Mouse (Mus musculus) adipocyte (in vitro differentiated cells): ENCODE results near the gene Tceal1.
"Not testable (repeated sequence)": the region's sequence is repeated elsewhere in the genome, so short reads cannot be mapped to it uniquely, and the experiment has no call there.

Experiments
- DNase-seq: peaks from one replicate; pipeline ENCODE4 v3.0.0-alpha.2; 2016; ENCODE audit warnings: low spot score

Tceal1 gene

DNA sequence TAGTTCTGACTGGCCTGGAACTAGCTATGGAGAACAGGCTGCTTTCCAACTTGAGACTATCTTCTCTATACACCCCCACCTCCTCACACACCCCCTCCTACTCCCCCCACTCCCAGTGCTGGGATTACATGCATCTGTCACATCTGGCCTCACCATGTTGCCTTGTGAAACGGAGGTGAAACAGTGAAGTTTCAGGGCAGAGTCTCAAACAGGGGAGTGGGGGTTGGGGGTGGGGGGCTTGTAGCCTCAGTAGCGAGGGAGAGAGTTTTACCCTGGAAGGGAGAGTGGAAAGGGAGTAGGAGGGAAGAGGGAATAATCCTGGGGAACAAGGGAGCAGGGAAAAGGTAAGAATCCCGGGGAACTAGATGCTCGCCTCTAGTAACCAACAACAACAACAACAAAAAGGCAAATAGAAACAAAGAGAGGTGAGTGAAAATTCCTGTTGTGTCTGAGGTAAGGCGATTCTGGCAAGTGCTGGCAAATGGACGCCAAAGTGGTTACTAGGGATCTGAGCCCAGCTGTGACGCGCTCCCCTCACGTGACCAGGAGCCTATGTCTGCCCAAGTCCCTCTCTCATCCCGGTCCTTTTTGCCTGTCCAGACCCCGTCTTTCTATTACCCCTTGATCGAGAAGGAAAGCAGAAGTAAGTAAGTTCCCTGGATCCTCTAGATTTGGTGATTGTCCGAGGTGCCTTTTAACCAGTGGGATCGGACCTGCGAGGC, at the start of gene Tceal1:
Tceal1 (plus strand) TSS at position 537 of the 722 bp plus-strand sequence.
- peak; percentile 69 for DNase-seq

DNA sequence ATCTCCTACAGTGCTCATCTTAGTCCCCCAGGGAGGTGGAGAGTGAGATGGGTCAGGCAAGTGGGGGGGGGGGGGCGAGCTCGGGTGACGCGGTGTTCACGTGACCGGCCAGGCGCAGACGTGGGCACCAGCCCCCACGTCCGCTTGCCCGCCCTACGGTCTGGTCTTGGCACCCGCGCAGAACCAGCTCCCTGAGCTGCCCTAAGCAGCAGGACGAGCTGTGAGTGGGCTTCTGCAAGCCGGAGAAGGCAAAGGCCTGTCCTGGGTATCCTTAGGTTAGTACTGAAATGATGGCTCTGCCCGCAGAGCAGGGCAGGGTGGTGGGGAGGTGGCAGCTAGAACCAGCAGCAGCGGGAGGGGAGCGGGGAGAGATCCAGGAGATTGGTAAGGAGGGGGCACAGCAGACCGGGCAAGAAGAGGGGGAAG, 41.5 kb upstream of the Tceal1 start:
- DNase-seq: no peak

DNA sequence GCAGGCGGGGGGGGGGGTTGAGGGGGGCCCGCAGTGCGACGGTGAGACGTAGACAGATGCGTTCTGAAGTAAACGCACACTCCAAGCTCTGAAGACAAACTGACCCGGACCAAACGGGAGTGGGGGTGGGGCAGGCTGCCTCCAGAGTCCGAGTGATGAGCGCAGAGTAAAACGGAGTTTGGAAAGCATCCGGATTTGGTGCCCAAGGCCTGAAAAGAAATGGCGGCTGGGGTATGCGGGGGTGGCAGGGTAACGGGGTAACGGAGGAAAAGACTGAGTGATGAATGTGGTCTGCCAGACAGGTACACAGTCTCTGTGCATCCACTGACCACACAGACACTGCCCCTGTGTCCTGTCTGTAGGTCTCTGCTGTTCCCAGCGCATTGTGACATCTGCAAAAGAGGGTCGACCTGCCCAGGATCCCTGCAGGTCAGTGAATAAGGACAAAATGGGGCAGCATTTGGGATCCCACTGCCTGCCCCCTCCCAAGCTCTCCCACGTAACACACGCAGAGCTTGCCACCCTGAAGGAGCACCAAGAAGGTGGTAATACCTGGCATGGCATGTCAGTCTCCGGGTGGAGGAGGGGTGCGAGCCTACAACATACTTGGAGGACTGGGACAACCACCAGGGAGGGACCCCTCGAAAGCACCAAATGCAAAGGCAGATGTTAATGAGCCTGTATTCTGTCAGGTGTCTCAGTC, 40.9 kb upstream of the Tceal1 start:
- DNase-seq: not testable (repeated sequence)

DNA sequence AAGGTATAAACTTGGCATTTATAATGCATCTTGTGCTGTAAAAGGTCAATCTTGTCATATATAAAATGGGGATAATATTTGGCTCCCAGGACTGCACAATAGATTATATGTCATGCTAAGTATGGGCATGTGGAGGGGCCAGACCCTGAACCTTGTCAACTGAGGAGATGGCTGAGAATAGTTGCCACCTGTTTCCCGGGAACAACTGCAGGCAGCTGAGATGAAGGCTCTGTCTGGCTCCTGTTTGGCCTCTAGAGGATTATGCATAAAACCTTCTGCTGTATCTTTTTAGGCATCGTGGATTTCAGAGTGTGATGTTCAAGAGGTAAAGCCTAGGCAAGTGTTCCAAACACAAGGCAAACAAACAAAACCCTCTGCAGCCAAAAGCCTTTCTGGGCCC, 39.0 kb upstream of the Tceal1 start:
- DNase-seq: no peak

DNA sequence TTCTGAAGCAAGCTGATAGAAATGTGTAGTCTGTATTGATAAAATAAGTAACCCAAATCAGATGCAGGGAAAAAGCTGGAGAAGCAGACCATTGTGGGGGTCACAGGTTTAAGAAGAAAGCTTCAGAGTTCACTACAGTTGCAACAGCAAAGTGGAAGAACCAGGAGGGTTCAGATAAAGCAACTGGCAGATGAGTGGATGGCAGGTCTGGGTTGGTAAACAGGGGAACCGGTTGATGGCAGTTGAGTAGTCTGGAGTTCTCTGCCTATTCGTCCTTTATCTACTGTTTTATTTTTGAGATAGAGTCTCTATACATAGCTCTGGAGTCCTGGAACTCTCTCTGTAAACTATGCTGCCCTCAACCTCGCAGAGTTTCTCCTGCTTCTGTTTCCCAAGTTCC, 26.8 kb upstream of the Tceal1 start:
- DNase-seq: no peak

DNA sequence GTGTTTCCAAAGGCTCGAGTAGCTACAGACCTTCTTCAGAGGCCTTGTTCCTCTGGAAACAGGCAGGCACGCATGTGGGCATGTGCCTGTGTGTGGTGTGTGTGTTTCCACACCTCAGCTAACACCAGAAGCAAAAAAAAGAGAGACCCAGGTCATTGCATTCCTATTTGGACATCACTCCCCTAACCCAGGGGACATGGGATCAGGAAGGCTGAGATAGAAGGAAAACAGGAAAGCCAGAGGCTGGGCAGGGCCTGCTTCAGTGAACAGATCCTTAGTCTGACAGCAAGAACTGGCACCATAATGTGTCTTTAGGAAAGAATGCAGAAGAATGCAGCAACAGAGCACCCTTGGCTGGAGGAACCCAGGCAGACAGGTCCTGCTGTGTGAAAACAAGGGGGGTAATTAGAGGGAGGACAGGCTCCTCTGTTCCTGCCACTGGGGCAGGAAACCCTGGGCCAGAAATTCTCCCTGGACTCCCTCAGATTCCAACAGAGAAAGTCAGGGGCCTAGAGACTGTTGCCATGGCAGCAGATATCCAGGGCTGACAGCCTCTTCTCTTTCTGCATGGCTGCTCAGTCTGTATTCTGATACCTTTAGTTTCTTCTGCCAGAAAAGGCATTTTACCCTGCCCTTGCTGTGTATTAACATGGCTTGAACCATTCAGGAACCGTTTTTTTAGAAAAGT, 16.0 kb upstream of the Tceal1 start:
- not testable (repeated sequence) for DNase-seq

DNA sequence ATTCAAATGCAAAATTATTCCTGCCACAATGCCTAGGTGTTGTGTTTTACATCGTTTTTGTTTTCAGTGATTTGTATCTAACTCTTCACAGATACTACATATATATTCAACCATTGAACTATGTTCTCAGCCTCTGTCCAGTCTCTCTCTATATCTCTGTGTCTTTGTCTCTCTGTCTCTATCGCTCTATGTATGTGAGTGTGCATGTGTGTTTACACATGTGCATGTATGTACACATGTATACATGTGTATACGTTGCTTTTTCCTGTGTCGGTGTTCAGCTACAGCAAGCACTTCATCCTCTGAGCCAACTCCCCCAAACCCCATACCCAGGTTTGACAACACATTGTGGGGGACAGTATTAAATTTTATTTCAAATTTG, 15.5 kb upstream of the Tceal1 start:
- DNase-seq: no peak

DNA sequence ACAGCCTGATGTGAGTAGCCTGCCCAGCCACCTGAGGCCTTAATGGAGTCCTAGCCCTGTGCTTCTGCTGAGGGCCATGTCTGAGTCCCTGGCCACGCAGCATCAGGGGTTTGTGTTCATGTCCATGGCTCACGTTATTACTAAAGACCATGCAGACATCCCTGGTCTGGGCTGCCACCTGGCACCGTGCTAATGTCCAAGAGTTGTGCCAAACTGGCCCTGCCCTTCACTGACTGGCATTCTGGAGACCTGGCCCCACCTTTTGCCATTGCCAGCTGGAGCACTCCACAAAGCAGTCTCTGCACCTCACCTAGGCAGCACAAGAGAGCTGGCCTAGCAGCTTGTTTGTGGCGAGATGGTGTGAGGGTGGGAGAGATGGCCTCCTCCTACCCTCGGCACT, 14.6 kb upstream of the Tceal1 start:
- DNase-seq: no peak

DNA sequence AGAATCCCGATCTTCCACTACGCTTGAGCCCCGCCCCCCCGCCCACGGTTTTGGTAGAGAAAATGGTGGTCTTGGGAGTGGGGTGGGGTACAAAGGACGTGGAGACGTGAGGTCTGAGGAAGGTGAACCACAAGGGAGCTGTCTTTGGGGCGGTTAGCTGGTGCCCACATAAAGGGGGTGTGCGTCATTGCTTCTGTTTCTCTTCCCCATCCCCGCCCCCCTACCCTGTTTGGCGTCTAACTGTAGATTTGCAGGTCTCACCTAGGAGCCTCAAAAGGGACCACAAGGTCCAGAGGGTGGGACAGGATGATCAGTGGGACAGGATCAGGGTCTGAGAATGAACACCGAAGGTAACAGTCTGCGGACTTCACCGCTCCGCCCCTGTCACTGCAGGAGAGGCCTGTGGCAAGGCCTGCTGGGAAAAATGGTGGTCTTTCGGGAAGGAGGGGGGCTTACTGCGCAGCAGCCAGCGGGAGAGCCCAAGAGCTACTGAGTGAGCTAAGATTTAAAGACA, 443 bp downstream of the Tceal1 start:
- DNase-seq: peak; percentile 22

DNA sequence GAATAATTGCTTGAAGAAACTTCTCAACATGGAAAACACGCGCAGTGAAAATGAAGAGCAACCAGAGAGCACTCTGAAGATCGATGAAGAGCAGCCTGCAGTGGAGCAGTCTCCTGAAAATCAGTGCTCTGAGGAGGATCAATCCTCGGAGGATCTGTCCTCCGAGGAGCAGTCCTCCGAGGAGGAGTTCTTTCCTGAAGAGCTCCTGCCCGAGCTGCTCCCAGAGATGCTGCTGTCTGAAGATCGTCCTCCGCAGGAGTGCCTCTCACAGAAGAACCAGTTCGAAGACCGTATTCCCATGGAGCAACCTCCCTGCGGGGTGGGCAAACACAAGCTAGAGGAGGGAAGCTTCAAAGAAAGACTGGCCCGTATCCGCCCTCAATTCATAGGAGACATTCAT, 1.0 kb downstream of the Tceal1 start:
- DNase-seq: no peak

DNA sequence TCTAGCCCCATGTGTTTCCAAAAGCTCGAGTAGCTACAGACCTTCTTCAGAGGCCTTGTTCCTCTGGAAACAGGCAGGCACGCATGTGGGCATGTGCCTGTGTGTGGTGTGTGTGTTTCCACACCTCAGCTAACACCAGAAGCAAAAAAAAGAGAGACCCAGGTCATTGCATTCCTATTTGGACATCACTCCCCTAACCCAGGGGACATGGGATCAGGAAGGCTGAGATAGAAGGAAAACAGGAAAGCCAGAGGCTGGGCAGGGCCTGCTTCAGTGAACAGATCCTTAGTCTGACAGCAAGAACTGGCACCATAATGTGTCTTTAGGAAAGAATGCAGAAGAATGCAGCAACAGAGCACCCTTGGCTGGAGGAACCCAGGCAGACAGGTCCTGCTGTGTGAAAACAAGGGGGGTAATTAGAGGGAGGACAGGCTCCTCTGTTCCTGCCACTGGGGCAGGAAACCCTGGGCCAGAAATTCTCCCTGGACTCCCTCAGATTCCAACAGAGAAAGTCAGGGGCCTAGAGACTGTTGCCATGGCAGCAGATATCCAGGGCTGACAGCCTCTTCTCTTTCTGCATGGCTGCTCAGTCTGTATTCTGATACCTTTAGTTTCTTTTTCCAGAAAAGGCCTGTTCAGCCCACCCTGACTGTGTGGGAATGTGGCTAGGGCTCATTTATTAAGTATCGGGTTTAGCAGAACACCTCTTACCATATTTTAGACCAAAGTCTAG, 7.1 kb downstream of the Tceal1 start:
- DNase-seq: not testable (repeated sequence)

DNA sequence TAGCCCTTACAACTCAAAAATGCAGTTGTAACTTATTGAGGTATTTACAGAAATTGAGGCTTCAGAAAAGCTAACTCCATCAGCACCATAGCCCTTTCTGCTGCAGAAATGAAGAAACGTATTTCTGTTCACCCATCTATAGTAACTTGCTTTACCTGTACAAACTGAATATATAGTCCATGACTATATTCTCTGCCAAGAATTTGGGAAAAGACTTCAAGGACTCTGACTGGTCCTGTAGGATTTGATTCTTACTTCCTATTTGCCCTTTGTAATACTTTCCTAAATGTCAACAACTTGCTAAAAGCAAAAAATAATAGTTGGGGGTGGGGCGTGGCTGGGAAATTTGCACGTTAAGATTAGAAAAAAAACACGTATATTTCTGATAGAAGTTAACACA, 24.2 kb downstream of the Tceal1 start:
- DNase-seq: no peak

DNA sequence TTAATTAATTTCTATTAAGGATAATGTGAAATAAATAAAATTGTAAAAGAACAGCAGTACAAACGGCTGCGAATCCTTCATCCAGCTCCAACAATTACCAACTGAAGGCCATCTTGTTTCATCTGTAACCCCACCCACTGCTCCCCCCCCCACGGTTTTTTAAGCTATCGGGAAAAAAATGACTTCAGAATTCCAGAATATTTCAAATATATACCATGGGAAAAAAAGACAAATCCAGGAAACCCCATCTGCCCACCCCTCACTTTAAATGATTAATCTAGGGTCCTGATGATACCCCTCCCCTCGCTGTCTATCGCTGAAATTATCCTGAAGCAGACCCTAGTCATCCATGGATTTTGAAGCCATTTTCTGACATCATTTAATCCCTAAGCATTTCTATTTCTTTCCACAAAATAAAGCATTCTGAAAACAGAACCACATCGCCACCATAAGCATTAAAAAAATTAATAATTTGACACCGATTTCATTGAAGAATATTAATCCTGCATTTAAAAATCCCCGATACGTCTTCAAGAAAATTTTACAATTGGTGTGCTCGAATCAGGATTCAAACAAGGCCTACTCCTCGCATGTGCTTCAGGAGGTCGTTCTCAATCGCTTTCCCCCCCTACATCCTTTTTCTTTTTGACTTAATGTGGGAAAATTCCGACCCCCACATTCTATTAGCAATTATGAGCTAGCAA, 32.5 kb downstream of the Tceal1 start:
- peak; percentile 26 for DNase-seq

DNA sequence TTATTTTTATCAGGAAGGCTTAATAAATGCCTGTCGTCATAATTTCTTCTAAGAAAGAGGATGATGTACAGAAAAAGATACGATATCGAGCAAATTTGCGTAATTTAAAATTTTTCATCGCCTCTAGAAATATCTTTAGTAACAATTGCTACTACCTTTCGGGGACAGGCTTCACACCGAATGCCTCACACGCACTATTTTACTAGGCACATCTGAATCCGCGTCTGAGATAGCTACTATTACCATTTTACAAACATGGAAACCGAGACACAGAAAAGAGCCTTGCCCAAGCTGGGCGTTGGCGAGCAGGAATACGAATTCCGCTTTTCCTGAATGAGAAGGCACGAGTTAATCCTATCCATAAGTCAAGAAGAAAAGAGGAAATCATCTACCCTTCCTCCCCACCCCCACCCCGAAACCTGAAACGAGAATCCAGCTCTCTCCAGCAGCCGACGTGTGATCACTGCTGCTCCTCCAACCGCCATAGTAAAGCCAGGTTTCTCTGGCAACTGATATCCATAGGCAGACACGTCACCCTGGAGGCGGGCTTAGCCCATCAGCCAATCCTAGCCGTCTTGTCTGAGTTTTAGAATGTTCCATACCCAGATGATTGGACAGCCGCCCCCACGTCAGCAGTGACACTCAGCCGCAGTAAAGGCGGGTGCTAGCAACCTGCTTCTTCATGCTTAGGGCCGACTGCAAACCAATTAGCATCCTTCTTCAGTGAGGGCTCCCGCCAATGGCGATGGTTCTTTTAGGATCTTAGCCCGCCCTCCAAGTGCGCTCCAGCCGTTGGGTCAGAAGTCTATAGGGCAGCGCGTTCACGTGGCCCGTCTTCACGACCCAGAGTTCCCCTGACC, 33.2 kb downstream of the Tceal1 start:
- DNase-seq: peak; percentile 97

DNA sequence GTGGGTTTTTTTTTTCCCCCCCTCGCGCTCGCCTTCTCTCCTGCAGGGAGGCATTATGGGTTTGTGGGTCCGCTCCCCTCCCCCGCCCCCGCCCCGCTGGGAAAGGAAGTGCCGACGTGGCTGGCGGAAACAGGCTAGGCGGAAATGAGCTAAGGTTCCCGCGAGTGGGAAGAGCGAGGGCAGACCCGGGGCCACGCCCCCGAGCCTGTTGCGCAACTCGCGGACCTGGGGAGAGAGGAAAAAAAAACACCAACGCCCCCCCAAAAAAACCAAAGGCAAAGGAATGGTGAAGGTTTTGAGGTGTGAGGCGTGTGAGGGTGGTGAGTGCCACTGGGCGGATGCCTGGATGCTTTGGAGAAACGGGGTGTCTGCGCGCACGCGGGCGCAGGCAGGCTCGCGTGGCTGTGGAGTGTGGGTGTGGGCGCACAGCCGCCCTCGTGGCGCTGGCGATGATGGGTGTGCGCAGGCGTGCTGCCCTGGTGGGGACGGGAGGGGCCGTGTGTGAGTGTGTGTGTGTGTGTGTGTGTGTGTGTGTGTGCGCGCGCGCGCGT, 33.9 kb downstream of the Tceal1 start:
- no peak for DNase-seq

DNA sequence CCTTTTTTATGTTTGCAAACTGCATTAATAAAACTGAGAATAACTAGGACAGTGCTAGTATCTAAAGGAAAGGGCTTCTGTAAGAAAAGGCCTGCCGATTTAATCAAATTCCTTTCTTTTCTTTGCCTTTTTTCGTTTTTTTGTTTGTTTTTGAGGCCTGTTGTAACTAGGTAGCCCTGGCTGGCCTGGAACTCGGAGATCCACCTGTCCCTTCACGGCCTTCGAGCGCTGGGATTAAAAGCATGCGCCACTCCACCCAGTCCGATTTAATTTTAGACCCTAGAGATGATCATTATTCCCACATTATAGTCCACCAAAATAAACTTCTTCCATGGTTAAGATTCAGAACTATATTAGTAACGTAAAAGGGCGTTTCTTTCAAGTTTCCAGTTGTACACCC, 34.5 kb downstream of the Tceal1 start:
- DNase-seq: peak; percentile 51

DNA sequence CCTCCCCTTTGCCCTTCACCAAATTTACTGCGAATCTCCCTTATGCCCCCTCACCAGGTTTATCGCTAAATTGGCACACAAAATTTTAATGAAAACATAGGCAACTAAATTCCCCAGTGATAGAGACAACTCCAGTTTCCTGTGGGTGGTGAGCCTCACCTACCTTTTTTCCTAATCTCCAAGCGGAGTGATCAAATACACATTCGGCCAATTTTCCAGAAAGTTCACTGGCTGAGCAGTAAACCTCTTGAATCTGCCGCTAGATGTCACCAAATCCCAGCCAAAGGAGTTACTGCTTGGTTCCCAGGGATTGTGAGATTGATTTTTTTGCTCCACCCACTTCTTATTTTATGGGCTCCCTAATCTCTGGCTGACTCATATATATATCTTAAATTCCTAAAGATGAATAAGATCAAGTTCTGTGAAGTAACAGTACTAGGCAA, 34.9 kb downstream of the Tceal1 start:
- peak; percentile 90 for DNase-seq

DNA sequence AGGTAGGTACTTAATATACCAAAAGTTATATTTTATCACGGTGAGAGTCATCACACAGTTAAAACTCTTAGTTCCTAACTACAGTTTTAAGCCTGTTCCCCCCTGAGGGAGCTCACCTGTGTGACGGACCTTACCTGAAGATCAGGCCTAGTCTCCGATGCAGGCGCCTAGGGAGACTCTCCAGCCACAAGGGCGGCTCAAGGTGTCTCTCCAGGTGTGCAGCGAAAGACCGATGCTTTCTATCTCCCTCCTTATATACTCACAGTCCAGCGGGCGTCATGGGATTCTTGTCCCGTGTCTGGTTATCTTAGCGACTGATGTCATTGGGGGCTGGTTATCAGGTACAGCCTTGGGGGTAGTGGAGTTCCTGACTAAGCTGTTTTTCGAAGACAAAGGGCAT, 35.7 kb downstream of the Tceal1 start, which contains the start of gene Morf4l2:
Morf4l2 (minus strand) TSS at position 232 of the 400 bp plus-strand sequence.
- DNase-seq: no peak

DNA sequence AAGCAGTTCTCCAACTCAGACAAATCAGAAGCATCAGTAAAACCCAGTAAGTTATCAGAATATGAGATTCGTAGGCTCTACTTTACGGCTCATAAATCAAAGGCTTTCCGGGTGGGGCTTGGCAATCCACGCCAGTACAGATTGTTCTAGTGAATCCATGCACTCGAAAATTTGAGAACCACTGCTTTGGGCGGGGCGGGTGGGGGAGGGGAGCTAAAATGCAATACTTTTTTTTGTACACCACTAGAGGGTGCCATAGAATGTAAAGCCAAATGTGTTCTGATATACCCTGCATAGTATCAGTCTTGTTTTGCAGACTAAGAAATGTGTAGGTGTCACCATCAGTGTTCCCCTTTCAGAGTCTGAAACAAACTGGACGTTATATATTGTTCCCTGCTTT, 36.9 kb downstream of the Tceal1 start:
- DNase-seq: peak; percentile 45

DNA sequence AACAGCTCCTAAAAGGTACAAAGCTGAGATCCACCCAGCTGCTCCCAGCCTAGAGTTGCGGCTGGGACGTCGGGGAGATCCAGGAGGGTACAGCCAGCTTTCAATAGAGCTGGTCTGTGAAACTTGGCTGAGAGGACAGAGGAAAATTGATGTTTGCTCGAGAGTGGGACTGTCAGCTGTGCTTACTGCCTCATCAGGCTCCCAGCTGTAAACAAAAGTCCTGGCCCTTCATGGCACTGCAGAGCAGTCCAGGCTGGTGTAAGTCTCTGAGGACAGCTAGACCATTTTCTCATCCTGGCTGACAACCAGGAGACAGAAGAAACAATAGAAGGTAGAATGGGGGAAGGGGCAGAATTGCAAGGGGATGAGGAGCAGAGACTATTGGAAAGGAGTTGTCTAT, 41.5 kb downstream of the Tceal1 start:
- peak; percentile 24 for DNase-seq
